Mouse (Mus musculus) hindbrain, postnatal 0 days (tissue): ENCODE data around the gene Tut1. TPM values are rescaled to one million over a fixed set of nuclear protein-coding genes. Genes with fewer than 3 reads are reported as not detected.

ENCODE experiments used
- ATAC-seq: fragments of 200-750 bp; cut with Nextera tagmentation; 2 replicates; pipeline ENCODE4 v1.8.0; 2017; ENCODE audit warnings: mild to moderate bottlenecking, moderate TSS enrichment, moderate library complexity
- DNase-seq: peaks from one replicate; pipeline ENCODE4 v3.0.0-alpha.2; 2015; ENCODE audit warnings: low spot score
- H3K27ac ChIP-seq: fragments of 300-500 bp; sonication (generic); 2 replicates; pipeline ENCODE4 v1.5.1; 2014; ENCODE audit warnings: mild to moderate bottlenecking
- H3K27me3 ChIP-seq: fragments of 300-500 bp; sonication (generic); 2 replicates; pipeline ENCODE4 v1.6.1; 2014; ENCODE audit warnings: low read length, mixed read lengths; ENCODE audit not compliant: insufficient read depth
- H3K36me3 ChIP-seq: fragments of 300-500 bp; sonication (generic); 2 replicates; pipeline ENCODE4 v1.6.1; 2014; ENCODE audit warnings: low read length, mixed read lengths; ENCODE audit not compliant: insufficient read depth
- H3K4me1 ChIP-seq: fragments of 300-500 bp; sonication (generic); 2 replicates; pipeline ENCODE4 v1.6.1; 2014; ENCODE audit warnings: antibody characterized with exemption, low read length, mixed read lengths; ENCODE audit not compliant: insufficient read depth
- H3K4me2 ChIP-seq: fragments of 300-500 bp; sonication (generic); 2 replicates; pipeline ENCODE4 v1.6.1; 2014; ENCODE audit warnings: low read depth, mild to moderate bottlenecking, low read length, moderate library complexity, mixed read lengths
- H3K4me3 ChIP-seq: fragments of 300-500 bp; sonication (generic); 2 replicates; pipeline ENCODE4 v1.5.1; 2014; ENCODE audit warnings: low read length
- H3K9ac ChIP-seq: fragments of 300-500 bp; sonication (generic); replicated peaks from 2 replicates; pipeline ENCODE4 v1.6.1; 2014; ENCODE audit warnings: mild to moderate bottlenecking, low read length, moderate library complexity, mixed read lengths
- H3K9me3 ChIP-seq: fragments of 300-500 bp; sonication (generic); 2 replicates; pipeline ENCODE4 v1.6.1; 2016; ENCODE audit warnings: low read length, mixed read lengths
- CTCF ChIP-seq: IDR thresholded peaks from 2 replicates; pipeline ENCODE4 v1.5.1; 2016; ENCODE audit warnings: antibody characterized with exemption, control low read depth, low read depth
- WGBS: fragments of 180-500 bp; shearing (Covaris S2); extraction: QIAGEN DNeasy Blood & Tissue Kit; methylation state at CpG from one replicate; pipeline ENCODE4 v1.1.7; 2014; 5-methylcytosine and 5-hydroxymethylcytosine counted together
- polyA plus RNA-seq: library from polyadenylated mRNA; unstranded; fragments of >200 nt; fragmentation: Nextera tagmentation; extraction: Ambion mirVana; gene quantifications from 2 replicates; pipeline ENCODE4 v1.2.1, GENCODE M21; 2015
- total RNA-seq: library from RNA; depleted of rRNA; stranded (reverse); fragments of >200 nt; gene quantifications from 2 replicates; pipeline ENCODE4 v1.2.3, GENCODE M21; 2014

Gene Tut1
- total and polyA plus RNA-seq, 2 experiments from 2014 or later: 16.0 to 23.4 TPM

GRCm38 (mm10) chr19:8941515-8942217 is 12.0 kb upstream of the Tut1 start, which contains the start of gene Mta2:
Gene Mta2, plus strand, starts transcription at chr19:8941875.
- Histone ChIP-seq H3K4me1 (0 out of 2 replicates have a peak, but pooled peaks cover 11% of the 10 kb centered on the region), H3K9ac (peak within 1 kb of the TSS; percentile 94), H3K27me3 (no peaks in the 10 kb centered on the region), H3K27ac (peak within 1 kb of the TSS; percentile 97), H3K36me3 (peaks cover 16% of the 10 kb centered on the region; the same call in 1 of the 2 replicates), H3K4me2 (peak within 1 kb of the TSS; percentile 60), H3K4me3 (peak within 1 kb of the TSS; percentile 62), H3K9me3 (no peaks in the 10 kb centered on the region)
- no peak; the same call in 1 of the 2 replicates for TF ChIP-seq CTCF
- ATAC-seq (peak; percentile 96), DNase-seq (peak; percentile 99)
- WGBS: under 1% methylated on average over 64 of the region's 64 CpGs

GRCm38 (mm10) chr19:8942276-8942964 is 11.2 kb upstream of the Tut1 start:
- 0% methylated on average over 46 of the region's 46 CpGs for WGBS
- Histone ChIP-seq H3K4me3 (peak overlapping the region; percentile 62), H3K9me3 (no peaks in the 10 kb centered on the region), H3K9ac (peak overlapping the region; percentile 94), H3K27ac (peak overlapping the region; percentile 97), H3K4me1 (0 out of 2 replicates have a peak, but pooled peaks cover 11% of the 10 kb centered on the region), H3K4me2 (peak overlapping the region; percentile 60), H3K36me3 (peaks cover 23% of the 10 kb centered on the region), H3K27me3 (no peaks in the 10 kb centered on the region)
- DNase-seq: peak; percentile 61
- peak; percentile 58 for ATAC-seq
- TF ChIP-seq CTCF: no peak

GRCm38 (mm10) chr19:8943047-8943446 is 10.6 kb upstream of the Tut1 start:
- WGBS: 57% methylated on average over 2 of the region's 2 CpGs
- H3K4me3 ChIP-seq: peak overlapping the region; percentile 62
- H3K9me3 ChIP-seq: no peaks in the 10 kb centered on the region
- DNase-seq (no peak), ATAC-seq (no peak)
- H3K27me3 ChIP-seq: no peaks in the 10 kb centered on the region
- 0 out of 2 replicates have a peak, but pooled peaks cover 11% of the 10 kb centered on the region for H3K4me1 ChIP-seq
- no peak overlapping the region for H3K27ac ChIP-seq
- H3K9ac ChIP-seq: peak overlapping the region; percentile 94
- peak overlapping the region; percentile 60 for H3K4me2 ChIP-seq
- peaks cover 29% of the 10 kb centered on the region for H3K36me3 ChIP-seq
- TF ChIP-seq CTCF: no peak

GRCm38 (mm10) chr19:8944062-8944461 is 9.6 kb upstream of the Tut1 start:
- H3K4me3 ChIP-seq: no peak overlapping the region
- no peak for TF ChIP-seq CTCF
- no peak overlapping the region for H3K9ac ChIP-seq
- no peak for ATAC-seq
- peaks cover 39% of the 10 kb centered on the region for H3K36me3 ChIP-seq
- 0 out of 2 replicates have a peak, but pooled peaks cover 11% of the 10 kb centered on the region for H3K4me1 ChIP-seq
- H3K9me3 ChIP-seq: no peaks in the 10 kb centered on the region
- no peak for DNase-seq
- WGBS: 55% methylated on average over 5 of the region's 5 CpGs
- no peaks in the 10 kb centered on the region for H3K27me3 ChIP-seq
- H3K4me2 ChIP-seq: no peak overlapping the region
- H3K27ac ChIP-seq: no peak overlapping the region

- DNase-seq (peak; percentile 84), ATAC-seq (no peak)
- H3K4me3 ChIP-seq: no peak overlapping the region
- H3K27me3 ChIP-seq: no peaks in the 10 kb centered on the region
- TF ChIP-seq CTCF: no peak
- peaks cover 43% of the 10 kb centered on the region for H3K36me3 ChIP-seq
- H3K9ac ChIP-seq: no peak overlapping the region
- no peaks in the 10 kb centered on the region for H3K9me3 ChIP-seq
- H3K4me1 ChIP-seq: 0 out of 2 replicates have a peak, but pooled peaks cover 11% of the 10 kb centered on the region
- H3K4me2 ChIP-seq: peak overlapping the region; percentile 27; the same call in 1 of the 2 replicates
- WGBS: 30% methylated on average over 5 of the region's 5 CpGs
- no peak overlapping the region for H3K27ac ChIP-seq
Observed at GRCm38 (mm10) chr19:8944750-8945149, 8.9 kb upstream of the Tut1 start.

GRCm38 (mm10) chr19:8945251-8945650 is 8.4 kb upstream of the Tut1 start:
- no peak for TF ChIP-seq CTCF
- Histone ChIP-seq H3K27ac (no peak overlapping the region), H3K4me1 (0 out of 2 replicates have a peak, but pooled peaks cover 11% of the 10 kb centered on the region), H3K9ac (0 out of 2 replicates have a peak overlapping the region, but pooled peaks have one; percentile 7), H3K9me3 (no peaks in the 10 kb centered on the region), H3K27me3 (no peaks in the 10 kb centered on the region), H3K36me3 (peaks cover 44% of the 10 kb centered on the region), H3K4me2 (peak overlapping the region; percentile 27; the same call in 1 of the 2 replicates), H3K4me3 (no peak overlapping the region)
- 78% methylated on average over 6 of the region's 6 CpGs for WGBS
- ATAC-seq (no peak), DNase-seq (no peak)
